Mouse (Mus musculus): ENCODE results near the gene Gm28035. TPM values are rescaled to one million over a fixed set of nuclear protein-coding genes. Genes with fewer than 3 reads are reported as not detected.

The Gm28035 gene
- polyA plus RNA-seq, 1 experiment, result 0.55 TPM

DNA sequence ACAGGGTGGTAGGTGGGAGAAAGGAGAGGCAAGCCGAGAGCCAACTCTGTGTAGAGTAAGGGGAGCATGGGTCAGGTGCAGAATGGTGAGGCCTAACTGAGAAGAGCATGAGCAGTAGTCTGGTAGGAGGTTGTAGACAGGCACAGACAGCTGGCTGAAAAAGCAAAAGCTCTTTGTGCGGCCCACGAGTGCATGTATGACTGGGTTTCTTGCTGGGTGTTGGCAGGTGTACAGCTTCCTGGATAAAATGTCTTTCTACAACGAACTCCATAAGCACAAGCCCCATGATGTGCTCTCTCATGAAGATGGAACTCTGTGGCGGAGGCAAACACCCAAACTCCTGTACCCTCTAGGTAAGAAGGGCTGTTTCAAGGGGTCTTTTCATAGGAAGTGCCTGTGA lies 76.6 kb downstream of the Gm28035 start:
- TF ChIP-seq MAX (IDR thresholded peaks at IDR 0.05; ENCODE audit: low read depth) (no peak), TCF3 (IDR thresholded peaks at IDR 0.05; ENCODE audit: insufficient read length, low read depth) (no peak), SRF (IDR thresholded peaks at IDR 0.05; ENCODE audit: control insufficient read depth, insufficient read length, low read depth) (no peak), MYOD1 (IDR thresholded peaks at IDR 0.05; ENCODE audit: control insufficient read depth in 1 of 3, insufficient read length in 2 of 3, low read depth in 2 of 3) (no peak), TCF12 (IDR thresholded peaks at IDR 0.05; ENCODE audit: insufficient read depth, poor library complexity, severe bottlenecking) (no peak), USF1 (IDR thresholded peaks at IDR 0.05; ENCODE audit: low read depth) (no peak), MYOG (IDR thresholded peaks at IDR 0.05; ENCODE audit: control insufficient read depth in 1 of 3, insufficient read depth in 1 of 3, insufficient read length in 2 of 3, low read depth in 2 of 3) (no peak), CEBPB (IDR thresholded peaks at IDR 0.05; ENCODE audit: insufficient read depth, poor library complexity, severe bottlenecking) (no peak), REST (IDR thresholded peaks at IDR 0.05; ENCODE audit: insufficient read depth, insufficient read length) (no peak), POLR2A (IDR thresholded peaks at IDR 0.05; ENCODE audit: insufficient read length, low read depth) (no peak), POLR2AphosphoS2 (IDR thresholded peaks at IDR 0.05; ENCODE audit: insufficient read length, low read depth) (no peak), E2F4 (IDR thresholded peaks at IDR 0.05; ENCODE audit: insufficient read depth) (no peak)
- H3K4me3 ChIP-seq, result no peak overlapping the region
- H3ac ChIP-seq (ENCODE audit: control insufficient read depth, insufficient read length), result no peak overlapping the region
- no peaks in the 10 kb centered on the region for H3K79me2 ChIP-seq (ENCODE audit: control insufficient read depth, insufficient read depth)
- no peak overlapping the region for H3K4me2 ChIP-seq (ENCODE audit: low read depth)
- no peaks in the 10 kb centered on the region for H3K27me3 ChIP-seq (ENCODE audit: control insufficient read depth, insufficient read depth, insufficient read length)
- H3K36me3 ChIP-seq (ENCODE audit: control insufficient read depth, insufficient read depth), result peaks cover 76% of the 10 kb centered on the region

DNA sequence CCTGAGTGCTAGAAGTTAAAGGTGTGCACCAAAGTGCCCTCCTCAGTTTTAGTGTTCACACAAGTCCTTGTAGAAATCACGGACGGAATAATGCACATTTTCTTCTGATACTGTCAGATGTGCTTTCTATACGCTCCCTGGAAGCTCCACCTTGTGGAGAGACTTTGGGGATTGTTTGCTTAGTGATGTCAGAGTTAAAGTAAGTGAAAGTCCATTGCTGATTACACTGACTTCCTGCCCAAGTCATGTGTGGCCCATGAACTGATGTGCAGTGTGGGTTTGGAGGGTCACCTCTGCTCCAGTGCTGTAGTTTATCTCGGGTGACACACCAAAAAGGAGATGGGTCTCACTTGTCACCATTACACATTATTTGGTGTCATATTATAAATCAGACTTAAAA lies 78.9 kb downstream of the Gm28035 start:
- no peak overlapping the region for H3K4me3 ChIP-seq
- H3K27me3 ChIP-seq (ENCODE audit: control insufficient read depth, insufficient read depth, insufficient read length), result no peaks in the 10 kb centered on the region
- no peak overlapping the region for H3K4me2 ChIP-seq (ENCODE audit: low read depth)
- TF ChIP-seq USF1 (IDR thresholded peaks at IDR 0.05; ENCODE audit: low read depth), result no peak
- no peak for TF ChIP-seq SRF (IDR thresholded peaks at IDR 0.05; ENCODE audit: control insufficient read depth, insufficient read length, low read depth)
- TF ChIP-seq CEBPB (IDR thresholded peaks at IDR 0.05; ENCODE audit: insufficient read depth, poor library complexity, severe bottlenecking), result no peak
- TF ChIP-seq POLR2A (IDR thresholded peaks at IDR 0.05; ENCODE audit: insufficient read length, low read depth), result no peak
- no peak for TF ChIP-seq E2F4 (IDR thresholded peaks at IDR 0.05; ENCODE audit: insufficient read depth)
- no peak for TF ChIP-seq MYOD1 (IDR thresholded peaks at IDR 0.05; ENCODE audit: control insufficient read depth in 1 of 3, insufficient read length in 2 of 3, low read depth in 2 of 3)
- no peak for TF ChIP-seq TCF12 (IDR thresholded peaks at IDR 0.05; ENCODE audit: insufficient read depth, poor library complexity, severe bottlenecking)
- no peak for TF ChIP-seq TCF3 (IDR thresholded peaks at IDR 0.05; ENCODE audit: insufficient read length, low read depth)
- TF ChIP-seq POLR2AphosphoS2 (IDR thresholded peaks at IDR 0.05; ENCODE audit: insufficient read length, low read depth), result no peak
- no peak for TF ChIP-seq REST (IDR thresholded peaks at IDR 0.05; ENCODE audit: insufficient read depth, insufficient read length)
- TF ChIP-seq MAX (IDR thresholded peaks at IDR 0.05; ENCODE audit: low read depth), result no peak
- no peaks in the 10 kb centered on the region for H3K79me2 ChIP-seq (ENCODE audit: control insufficient read depth, insufficient read depth)
- no peak overlapping the region for H3ac ChIP-seq (ENCODE audit: control insufficient read depth, insufficient read length)
- peaks cover 69% of the 10 kb centered on the region for H3K36me3 ChIP-seq (ENCODE audit: control insufficient read depth, insufficient read depth)

DNA sequence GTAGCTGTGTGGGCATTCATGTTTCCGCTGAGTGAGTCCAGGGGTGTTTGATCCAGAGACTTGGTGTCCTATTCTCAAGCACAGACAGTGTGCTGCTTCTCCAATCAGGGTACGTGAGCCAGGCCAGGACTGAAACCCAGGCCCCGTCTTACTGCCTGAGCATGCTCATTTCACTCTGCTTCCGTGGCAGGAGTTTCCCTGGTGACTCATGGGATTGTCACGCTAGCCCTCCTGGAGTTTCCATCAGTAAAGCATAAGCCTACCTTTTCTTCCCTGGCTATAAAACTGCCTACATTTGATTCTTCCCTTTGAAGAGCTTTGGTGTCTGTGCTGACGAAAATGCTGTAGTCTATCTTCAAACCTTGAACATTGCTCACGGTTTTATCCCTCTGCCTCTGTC lies 82.7 kb downstream of the Gm28035 start:
- TF ChIP-seq MYOG (IDR thresholded peaks at IDR 0.05; ENCODE audit: control insufficient read depth in 1 of 3, insufficient read depth in 1 of 3, insufficient read length in 2 of 3, low read depth in 2 of 3) (no peak), POLR2AphosphoS2 (IDR thresholded peaks at IDR 0.05; ENCODE audit: insufficient read length, low read depth) (no peak), E2F4 (IDR thresholded peaks at IDR 0.05; ENCODE audit: insufficient read depth) (no peak), POLR2A (IDR thresholded peaks at IDR 0.05; ENCODE audit: insufficient read length, low read depth) (no peak), CEBPB (IDR thresholded peaks at IDR 0.05; ENCODE audit: insufficient read depth, poor library complexity, severe bottlenecking) (no peak), TCF3 (IDR thresholded peaks at IDR 0.05; ENCODE audit: insufficient read length, low read depth) (no peak), USF1 (IDR thresholded peaks at IDR 0.05; ENCODE audit: low read depth) (no peak), MAX (IDR thresholded peaks at IDR 0.05; ENCODE audit: low read depth) (no peak), SRF (IDR thresholded peaks at IDR 0.05; ENCODE audit: control insufficient read depth, insufficient read length, low read depth) (no peak)
- Histone ChIP-seq H3K79me2 (ENCODE audit: control insufficient read depth, insufficient read depth) (no peaks in the 10 kb centered on the region), H3K36me3 (ENCODE audit: control insufficient read depth, insufficient read depth) (peaks cover 53% of the 10 kb centered on the region), H3K4me2 (ENCODE audit: low read depth) (no peak overlapping the region), H3ac (ENCODE audit: control insufficient read depth, insufficient read length) (no peak overlapping the region), H3K27me3 (ENCODE audit: control insufficient read depth, insufficient read depth, insufficient read length) (no peaks in the 10 kb centered on the region), H3K4me3 (no peak overlapping the region)

DNA sequence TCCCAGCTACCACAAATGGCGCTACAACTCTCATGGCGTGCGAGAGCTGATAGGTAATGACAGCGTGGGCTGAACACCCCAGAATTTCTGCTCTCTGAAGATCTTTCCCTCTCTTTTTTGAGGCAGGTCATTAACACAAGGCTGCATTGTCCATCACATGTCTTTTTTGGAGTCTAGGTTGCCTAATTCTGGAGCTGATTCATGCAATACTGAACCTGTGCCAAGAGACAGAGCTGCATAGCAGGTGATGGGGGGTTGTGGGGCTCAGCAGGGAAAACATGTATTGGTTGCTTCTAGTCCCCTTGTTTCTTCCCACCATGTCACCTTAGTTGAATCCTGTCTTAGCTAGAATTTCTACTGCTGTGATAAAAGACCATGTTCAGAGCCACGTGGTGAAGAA lies 84.9 kb downstream of the Gm28035 start:
- no peak for TF ChIP-seq MYOG (IDR thresholded peaks at IDR 0.05; ENCODE audit: control insufficient read depth in 1 of 3, insufficient read depth in 1 of 3, insufficient read length in 2 of 3, low read depth in 2 of 3)
- TF ChIP-seq MYOD1 (IDR thresholded peaks at IDR 0.05; ENCODE audit: control insufficient read depth in 1 of 3, insufficient read length in 2 of 3, low read depth in 2 of 3), result peak in 1 of 3 experiments; percentile 12
- no peak for TF ChIP-seq POLR2AphosphoS2 (IDR thresholded peaks at IDR 0.05; ENCODE audit: insufficient read length, low read depth)
- TF ChIP-seq SRF (IDR thresholded peaks at IDR 0.05; ENCODE audit: control insufficient read depth, insufficient read length, low read depth), result no peak
- Histone ChIP-seq H3ac (ENCODE audit: control insufficient read depth, insufficient read length) (no peak overlapping the region), H3K27me3 (ENCODE audit: control insufficient read depth, insufficient read depth, insufficient read length) (no peaks in the 10 kb centered on the region), H3K36me3 (ENCODE audit: control insufficient read depth, insufficient read depth) (peaks cover 50% of the 10 kb centered on the region), H3K4me3 (no peak overlapping the region), H3K79me2 (ENCODE audit: control insufficient read depth, insufficient read depth) (no peaks in the 10 kb centered on the region), H3K4me2 (ENCODE audit: low read depth) (no peak overlapping the region)

DNA sequence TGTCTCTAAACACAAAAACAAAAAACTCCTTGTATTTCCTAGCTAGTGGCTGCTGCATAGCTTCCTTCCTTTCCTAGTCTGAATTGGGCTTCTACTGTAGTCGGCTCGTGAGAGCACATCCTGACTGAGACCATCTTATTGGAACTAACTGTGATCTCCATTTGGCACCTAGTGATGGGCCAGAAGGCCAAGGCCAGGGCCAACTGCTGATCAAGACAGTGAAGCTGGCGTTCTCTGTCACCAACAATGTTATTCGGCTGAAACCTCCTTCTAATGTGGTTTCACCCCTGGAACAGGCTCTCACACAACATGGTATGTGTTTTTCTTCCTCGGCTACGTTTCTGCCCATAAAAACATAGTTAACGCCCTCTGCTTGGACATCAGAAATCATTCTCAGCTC lies 86.9 kb downstream of the Gm28035 start:
- Histone ChIP-seq H3K79me2 (ENCODE audit: control insufficient read depth, insufficient read depth) (no peaks in the 10 kb centered on the region), H3ac (ENCODE audit: control insufficient read depth, insufficient read length) (no peak overlapping the region), H3K27me3 (ENCODE audit: control insufficient read depth, insufficient read depth, insufficient read length) (no peaks in the 10 kb centered on the region), H3K4me3 (no peak overlapping the region), H3K36me3 (ENCODE audit: control insufficient read depth, insufficient read depth) (peaks cover 42% of the 10 kb centered on the region), H3K4me2 (ENCODE audit: low read depth) (no peak overlapping the region)
- TF ChIP-seq REST (IDR thresholded peaks at IDR 0.05; ENCODE audit: insufficient read depth, insufficient read length) (no peak), TCF12 (IDR thresholded peaks at IDR 0.05; ENCODE audit: insufficient read depth, poor library complexity, severe bottlenecking) (no peak), CEBPB (IDR thresholded peaks at IDR 0.05; ENCODE audit: insufficient read depth, poor library complexity, severe bottlenecking) (no peak), POLR2AphosphoS2 (IDR thresholded peaks at IDR 0.05; ENCODE audit: insufficient read length, low read depth) (no peak), POLR2A (IDR thresholded peaks at IDR 0.05; ENCODE audit: insufficient read length, low read depth) (no peak), USF1 (IDR thresholded peaks at IDR 0.05; ENCODE audit: low read depth) (no peak), MYOD1 (IDR thresholded peaks at IDR 0.05; ENCODE audit: control insufficient read depth in 1 of 3, insufficient read length in 2 of 3, low read depth in 2 of 3) (no peak), SRF (IDR thresholded peaks at IDR 0.05; ENCODE audit: control insufficient read depth, insufficient read length, low read depth) (no peak), MYOG (IDR thresholded peaks at IDR 0.05; ENCODE audit: control insufficient read depth in 1 of 3, insufficient read depth in 1 of 3, insufficient read length in 2 of 3, low read depth in 2 of 3) (no peak), TCF3 (IDR thresholded peaks at IDR 0.05; ENCODE audit: insufficient read length, low read depth) (no peak), MAX (IDR thresholded peaks at IDR 0.05; ENCODE audit: low read depth) (no peak), E2F4 (IDR thresholded peaks at IDR 0.05; ENCODE audit: insufficient read depth) (no peak)
